Mouse (Mus musculus) yolk sac, embryonic 10.5 days (tissue): ENCODE measurements at regions not wholly inside any gene's neighbourhood (a gene's known extent, or its start where the extent isn't known, plus 50 kb on each side); places are given as distances from the start of the nearest gene placed in this dataset.
A peak's percentile ranks its signal among the peaks of the same experiment; 100 is the strongest.

Source experiments
- DNase-seq: peaks from one replicate; pipeline ENCODE4 v3.0.0-alpha.2; 2017; ENCODE audit warnings: low spot score

GRCm38 (mm10) chr1:71946911-71947310 lies 265.2 kb downstream of the Mreg start:
- DNase-seq: no peak

GRCm38 (mm10) chr1:71945070-71945469 lies 267.0 kb downstream of the Mreg start:
- no peak for DNase-seq

GRCm38 (mm10) chr1:71944531-71944930 lies 267.6 kb downstream of the Mreg start:
- peak; percentile 44 for DNase-seq

GRCm38 (mm10) chr1:71942145-71942544 lies 270.0 kb downstream of the Mreg start:
- no peak for DNase-seq

GRCm38 (mm10) chr1:71941688-71942087 lies 270.4 kb downstream of the Mreg start:
- DNase-seq: no peak

GRCm38 (mm10) chr1:71940900-71941299 lies 271.2 kb downstream of the Mreg start:
- no peak for DNase-seq

GRCm38 (mm10) chr1:71938323-71939007 lies 273.6 kb downstream of the Mreg start:
- peak; percentile 39 for DNase-seq

- peak; percentile 56 for DNase-seq
Measured at GRCm38 (mm10) chr1:71937922-71938321, 274.2 kb downstream of the Mreg start.

- peak; percentile 31 for DNase-seq
Measured at GRCm38 (mm10) chr1:71937168-71937567, 274.9 kb downstream of the Mreg start.

GRCm38 (mm10) chr1:71936501-71937129 lies 275.5 kb downstream of the Mreg start:
- peak; percentile 33 for DNase-seq

GRCm38 (mm10) chr1:71925501-71925900 lies 272.5 kb upstream of the Fn1 start:
- DNase-seq: no peak

- DNase-seq: no peak
Measured at GRCm38 (mm10) chr1:71924884-71925283, 271.9 kb upstream of the Fn1 start.

GRCm38 (mm10) chr1:71923731-71924130 lies 270.7 kb upstream of the Fn1 start:
- DNase-seq: no peak

GRCm38 (mm10) chr1:71921456-71921855 lies 268.5 kb upstream of the Fn1 start:
- DNase-seq: no peak

- DNase-seq: no peak
Measured at GRCm38 (mm10) chr1:71919891-71920290, 266.9 kb upstream of the Fn1 start.

GRCm38 (mm10) chr1:71917021-71917420 lies 264.0 kb upstream of the Fn1 start:
- no peak for DNase-seq

GRCm38 (mm10) chr1:71914439-71914838 lies 261.4 kb upstream of the Fn1 start:
- no peak for DNase-seq

- no peak for DNase-seq
Measured at GRCm38 (mm10) chr1:71913221-71913620, 260.2 kb upstream of the Fn1 start.

GRCm38 (mm10) chr1:71912441-71912840 lies 259.4 kb upstream of the Fn1 start:
- DNase-seq: no peak

- no peak for DNase-seq
Measured at GRCm38 (mm10) chr1:71910125-71910524, 257.1 kb upstream of the Fn1 start.

GRCm38 (mm10) chr1:71909508-71910124 lies 256.6 kb upstream of the Fn1 start:
- DNase-seq: no peak

GRCm38 (mm10) chr1:71904376-71904948 lies 251.5 kb upstream of the Fn1 start:
- no peak for DNase-seq
